Mouse (Mus musculus) MEL (cell line): ENCODE measurements at regions not wholly inside any gene's neighbourhood (a gene's known extent, or its start where the extent isn't known, plus 50 kb on each side); places are given as distances from the start of the nearest gene placed in this dataset.

Experiments
- DNase-seq: peaks from one replicate; pipeline ENCODE4 v3.0.0; 2011; ENCODE audit warnings: low read depth, low spot score
- H3K27ac ChIP-seq: 2 replicates; pipeline ENCODE4 v1.5.1; 2012; ENCODE audit warnings: low read depth, mild to moderate bottlenecking, control low read depth, low read length, moderate library complexity; ENCODE audit not compliant: control insufficient read depth
- H3K27me3 ChIP-seq, 2 experiments: fragments of 150-350 bp in 1 of 2; sonication (generic) in 1 of 2; 2 replicates each; pipeline ENCODE4 v1.6.1; 2012; ENCODE audit warnings: low read length in 2 of 2, mild to moderate bottlenecking in 2 of 2, improper control_type of control experiment in 1 of 2, moderate library complexity in 1 of 2; ENCODE audit not compliant: insufficient read depth in 2 of 2, control insufficient read depth in 1 of 2
- H3K36me3 ChIP-seq, 2 experiments: 2 replicates each; pipeline ENCODE4 v1.6.1; 2012 to 2014; ENCODE audit warnings: low read length in 2 of 2, improper control_type of control experiment in 1 of 2, inconsistent platforms in 1 of 2, mild to moderate bottlenecking in 1 of 2; ENCODE audit not compliant: insufficient read depth in 2 of 2, control insufficient read depth in 1 of 2
- H3K4me1 ChIP-seq, 2 experiments: fragments of 150-350 bp in 1 of 2; sonication (generic) in 1 of 2; 2 replicates each; pipeline ENCODE4 v1.6.1; 2012; ENCODE audit warnings: low read length in 2 of 2, improper control_type of control experiment in 1 of 2, mild to moderate bottlenecking in 1 of 2; ENCODE audit not compliant: insufficient read depth in 2 of 2, control insufficient read depth in 1 of 2
- H3K4me3 ChIP-seq, 2 experiments: fragments of 150-350 bp in 1 of 2; sonication (generic) in 1 of 2; 2 replicates each; pipeline ENCODE4 v1.5.1; 2012; ENCODE audit warnings: low read depth in 2 of 2, low read length in 2 of 2, mild to moderate bottlenecking in 2 of 2, moderate library complexity in 2 of 2, control low read depth in 1 of 2, improper control_type of control experiment in 1 of 2; ENCODE audit not compliant: control insufficient read depth in 1 of 2, insufficient read depth in 1 of 2
- H3K79me2 ChIP-seq: 2 replicates; pipeline ENCODE4 v1.6.1; 2012; ENCODE audit warnings: mild to moderate bottlenecking, low read length, moderate library complexity; ENCODE audit not compliant: control insufficient read depth, poor library complexity, insufficient read depth
- H3K9ac ChIP-seq: 2 replicates; pipeline ENCODE4 v1.6.1; 2012; ENCODE audit warnings: low read depth, mild to moderate bottlenecking, control low read depth, low read length, moderate library complexity; ENCODE audit not compliant: control insufficient read depth, poor library complexity, severe bottlenecking
- H3K9me3 ChIP-seq: fragments of 150-350 bp; sonication (generic); replicated peaks from 2 replicates; pipeline ENCODE4 v1.6.1; 2012; ENCODE audit warnings: mild to moderate bottlenecking, low read length, improper control_type of control experiment, moderate library complexity; ENCODE audit not compliant: insufficient read depth
- CHD1 ChIP-seq: IDR thresholded peaks from 2 replicates; pipeline ENCODE4 v1.6.1; 2012; ENCODE audit warnings: low read depth, mild to moderate bottlenecking, inconsistent platforms, low read length, improper control_type of control experiment
- CTCF ChIP-seq, 3 experiments: IDR thresholded peaks in 2 of 3; conservative IDR thresholded peaks in 1 of 3; 2 replicates each; pipeline ENCODE4 v1.5.1; 2011 to 2012; ENCODE audit warnings: low read length in 3 of 3, low read depth in 2 of 3, mild to moderate bottlenecking in 2 of 3, improper control_type of control experiment in 1 of 3, inconsistent platforms in 1 of 3, mixed read lengths in 1 of 3, moderate library complexity in 1 of 3; ENCODE audit not compliant: control insufficient read depth in 1 of 3, insufficient read depth in 1 of 3, poor library complexity in 1 of 3, severe bottlenecking in 1 of 3
- ELF1 ChIP-seq: IDR thresholded peaks from 2 replicates; pipeline ENCODE4 v1.6.1; 2014; ENCODE audit warnings: low read depth, mild to moderate bottlenecking, inconsistent platforms, low read length, improper control_type of control experiment, moderate library complexity
- GABPA ChIP-seq: IDR thresholded peaks from 2 replicates; pipeline ENCODE4 v1.6.1; 2012; ENCODE audit warnings: low read depth, mild to moderate bottlenecking, inconsistent platforms, low read length, improper control_type of control experiment, moderate library complexity
- KAT2A ChIP-seq: conservative IDR thresholded peaks from 2 replicates; pipeline ENCODE4 v1.6.1; 2012; ENCODE audit warnings: low read depth, low read length, improper control_type of control experiment, inconsistent platforms
- MAX ChIP-seq: IDR thresholded peaks from 2 replicates; pipeline ENCODE4 v1.6.1; 2011; ENCODE audit warnings: low read length, improper control_type of control experiment
- MAZ ChIP-seq: IDR thresholded peaks from 2 replicates; pipeline ENCODE4 v1.6.1; 2012; ENCODE audit warnings: low read depth, mild to moderate bottlenecking, inconsistent platforms, low read length, improper control_type of control experiment
- MYC ChIP-seq: IDR thresholded peaks from 2 replicates; pipeline ENCODE4 v1.6.1; 2011; ENCODE audit warnings: low read depth, mild to moderate bottlenecking, low read length, improper control_type of control experiment, moderate library complexity
- NRF1 ChIP-seq: IDR thresholded peaks from 2 replicates; pipeline ENCODE4 v1.6.1; 2014; ENCODE audit warnings: low read depth, mild to moderate bottlenecking, inconsistent platforms, low read length, improper control_type of control experiment, moderate library complexity; ENCODE audit not compliant: poor library complexity, insufficient read depth, severe bottlenecking
- POLR2AphosphoS5 ChIP-seq: IDR thresholded peaks from 2 replicates; pipeline ENCODE4 v1.6.1; 2012; ENCODE audit warnings: low read depth, borderline replicate concordance, mild to moderate bottlenecking, inconsistent platforms, low read length, moderate library complexity, mixed read lengths
- SIN3A ChIP-seq: IDR thresholded peaks from 2 replicates; pipeline ENCODE4 v1.6.1; 2012; ENCODE audit warnings: low read length, improper control_type of control experiment, inconsistent platforms
- TAL1 ChIP-seq: IDR thresholded peaks from 2 replicates; pipeline ENCODE4 v1.6.1; 2012; ENCODE audit warnings: mild to moderate bottlenecking, inconsistent platforms, low read length, moderate library complexity, mixed read lengths
- USF1 ChIP-seq: IDR thresholded peaks from 2 replicates; pipeline ENCODE4 v1.6.1; 2014; ENCODE audit warnings: low read depth, mild to moderate bottlenecking, inconsistent platforms, low read length, improper control_type of control experiment, moderate library complexity
- USF2 ChIP-seq, 2 experiments: IDR thresholded peaks; 2 replicates each; pipeline ENCODE4 v1.6.1; 2011 to 2012; ENCODE audit warnings: improper control_type of control experiment in 2 of 2, low read length in 2 of 2, borderline replicate concordance in 1 of 2, inconsistent platforms in 1 of 2, low read depth in 1 of 2, mild to moderate bottlenecking in 1 of 2; ENCODE audit not compliant: insufficient read depth in 1 of 2
- ZC3H11A ChIP-seq: IDR thresholded peaks from 2 replicates; pipeline ENCODE4 v1.6.1; 2012; ENCODE audit warnings: low read depth, mild to moderate bottlenecking, inconsistent platforms, low read length, improper control_type of control experiment
- ZMIZ1 ChIP-seq: IDR thresholded peaks from 2 replicates; pipeline ENCODE4 v1.6.1; 2012; ENCODE audit warnings: low read depth, mild to moderate bottlenecking, inconsistent platforms, low read length, improper control_type of control experiment, moderate library complexity
- ZNF384 ChIP-seq: IDR thresholded peaks from 2 replicates; pipeline ENCODE4 v1.6.1; 2012; ENCODE audit warnings: low read depth, mild to moderate bottlenecking, inconsistent platforms, low read length, improper control_type of control experiment

- H3K27me3 ChIP-seq: no peaks in the 10 kb centered on the region
- no peak overlapping the region for H3K9ac ChIP-seq
- DNase-seq: no peak
- no peak overlapping the region for H3K4me3 ChIP-seq
- no peaks in the 10 kb centered on the region for H3K79me2 ChIP-seq
- H3K4me1 ChIP-seq: no peaks in the 10 kb centered on the region
- TF ChIP-seq CTCF (IDR thresholded peaks at IDR 0.05 in 2 of 3, conservative IDR thresholded peaks at IDR 0.05 in 1 of 3; ENCODE audit: control insufficient read depth in 1 of 3, insufficient read depth in 1 of 3, low read depth in 2 of 3, low read length in 3 of 3, poor library complexity in 1 of 3, severe bottlenecking in 1 of 3) (no peak), MAZ (no peak), USF2 (IDR thresholded peaks at IDR 0.05; ENCODE audit: borderline replicate concordance in 1 of 2, insufficient read depth in 1 of 2, low read depth in 1 of 2, low read length in 2 of 2) (no peak), KAT2A (no peak), POLR2AphosphoS5 (no peak), ZMIZ1 (no peak), TAL1 (no peak), SIN3A (no peak), CHD1 (no peak), USF1 (no peak), NRF1 (no peak), ZC3H11A (no peak), MAX (no peak), MYC (no peak), ZNF384 (no peak)
- H3K27ac ChIP-seq: no peak overlapping the region
- H3K36me3 ChIP-seq: no peaks in the 10 kb centered on the region
- no peaks in the 10 kb centered on the region for H3K9me3 ChIP-seq
Observed at GRCm38 (mm10) chr17:75907085-75907484, 355.3 kb upstream of the Fam98a start.

- no peak overlapping the region for H3K9ac ChIP-seq
- H3K27me3 ChIP-seq: no peaks in the 10 kb centered on the region
- no peaks in the 10 kb centered on the region for H3K36me3 ChIP-seq
- no peaks in the 10 kb centered on the region for H3K79me2 ChIP-seq
- no peaks in the 10 kb centered on the region for H3K9me3 ChIP-seq
- no peaks in the 10 kb centered on the region for H3K4me1 ChIP-seq
- no peak overlapping the region for H3K27ac ChIP-seq
- H3K4me3 ChIP-seq: no peak overlapping the region
- TF ChIP-seq ELF1: no peak
- TF ChIP-seq GABPA: no peak
- TF ChIP-seq KAT2A: no peak
- DNase-seq: no peak
Observed at GRCm38 (mm10) chr17:75906643-75907042, 354.9 kb upstream of the Fam98a start.
